Mouse (Mus musculus) heart, embryonic 11.5 days (tissue): ENCODE data around the gene Gm13090. TPM values are rescaled to one million over a fixed set of nuclear protein-coding genes. Genes with fewer than 3 reads are reported as not detected.

Source experiments
- ATAC-seq: fragments of 200-750 bp; cut with Nextera tagmentation; replicated peaks from 2 replicates; pipeline ENCODE4 v1.8.0; 2017; ENCODE audit warnings: moderate library complexity; ENCODE audit not compliant: insufficient number of reproducible peaks, low FRiP score, low TSS enrichment
- H3K27ac ChIP-seq: fragments of 300-500 bp; sonication (generic); 2 replicates; pipeline ENCODE4 v1.5.1; 2014; ENCODE audit warnings: mild to moderate bottlenecking, low read depth, low read length
- H3K27me3 ChIP-seq: fragments of 300-500 bp; sonication (generic); 2 replicates; pipeline ENCODE4 v1.6.1; 2014; ENCODE audit warnings: mild to moderate bottlenecking, low read length, mixed read lengths; ENCODE audit not compliant: control insufficient read depth, insufficient read depth
- H3K36me3 ChIP-seq: fragments of 300-500 bp; sonication (generic); 2 replicates; pipeline ENCODE4 v1.6.1; 2014; ENCODE audit warnings: mild to moderate bottlenecking, low read length, moderate library complexity, mixed read lengths; ENCODE audit not compliant: control insufficient read depth, insufficient read depth
- H3K4me1 ChIP-seq: fragments of 300-500 bp; sonication (generic); 2 replicates; pipeline ENCODE4 v1.6.1; 2014; ENCODE audit warnings: low read length; ENCODE audit not compliant: control insufficient read depth, insufficient read depth
- H3K4me2 ChIP-seq: fragments of 300-500 bp; sonication (generic); 2 replicates; pipeline ENCODE4 v1.6.1; 2014; ENCODE audit warnings: mild to moderate bottlenecking, moderate library complexity
- H3K4me3 ChIP-seq: fragments of 300-500 bp; sonication (generic); 2 replicates; pipeline ENCODE4 v1.5.1; 2014; ENCODE audit warnings: low read depth, low read length
- H3K9ac ChIP-seq: fragments of 300-500 bp; sonication (generic); 2 replicates; pipeline ENCODE4 v1.6.1; 2014; ENCODE audit warnings: mild to moderate bottlenecking, low read depth, low read length, moderate library complexity
- H3K9me3 ChIP-seq: fragments of 300-500 bp; sonication (generic); replicated peaks from 2 replicates; pipeline ENCODE4 v1.6.1; 2016; ENCODE audit warnings: low read length; ENCODE audit not compliant: control insufficient read depth
- WGBS: fragments of 180-500 bp; shearing (Covaris S2); extraction: QIAGEN DNeasy Blood & Tissue Kit; methylation state at CpG from one replicate; pipeline ENCODE4 v1.1.7; 2014; ENCODE audit not compliant: insufficient replicate concordance; 5-methylcytosine and 5-hydroxymethylcytosine counted together
- polyA plus RNA-seq: library from polyadenylated mRNA; unstranded; fragments of >200 nt; fragmentation: Nextera tagmentation; extraction: Ambion mirVana; gene quantifications from 2 replicates; pipeline ENCODE4 v1.2.1, GENCODE M21; 2014

Gm13090 gene
- polyA plus RNA-seq, 1 experiment from 2014 or later: 0.21 TPM

DNA sequence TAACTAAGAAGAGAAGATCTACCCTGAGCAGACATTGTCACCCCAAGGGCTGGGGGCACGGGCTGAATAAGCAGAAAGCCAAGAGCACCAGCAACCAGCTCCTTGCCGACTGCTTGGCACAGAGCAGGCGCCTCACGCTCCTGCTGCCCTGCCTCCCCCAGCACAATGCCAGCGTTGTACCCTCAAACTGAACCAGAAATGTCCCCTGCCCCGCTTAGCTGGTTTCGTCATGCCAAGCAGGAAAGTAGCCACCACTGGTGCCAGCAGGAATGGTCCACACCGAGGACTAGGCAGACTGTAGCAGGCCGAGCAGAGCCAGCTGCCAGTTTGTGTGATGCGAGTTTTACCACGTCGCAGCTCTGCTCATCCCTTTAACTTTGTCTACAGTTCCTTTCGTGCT is 7.4 kb upstream of the Gm13090 start:
- Histone ChIP-seq H3K4me3 (no peak overlapping the region), H3K36me3 (peaks cover 14% of the 10 kb centered on the region), H3K27me3 (no peaks in the 10 kb centered on the region), H3K27ac (no peak overlapping the region), H3K9ac (no peak overlapping the region), H3K9me3 (no peaks in the 10 kb centered on the region), H3K4me2 (no peak overlapping the region), H3K4me1 (peaks cover 17% of the 10 kb centered on the region)
- WGBS: 86% methylated on average over 13 of the region's 13 CpGs
- no peak for ATAC-seq

DNA sequence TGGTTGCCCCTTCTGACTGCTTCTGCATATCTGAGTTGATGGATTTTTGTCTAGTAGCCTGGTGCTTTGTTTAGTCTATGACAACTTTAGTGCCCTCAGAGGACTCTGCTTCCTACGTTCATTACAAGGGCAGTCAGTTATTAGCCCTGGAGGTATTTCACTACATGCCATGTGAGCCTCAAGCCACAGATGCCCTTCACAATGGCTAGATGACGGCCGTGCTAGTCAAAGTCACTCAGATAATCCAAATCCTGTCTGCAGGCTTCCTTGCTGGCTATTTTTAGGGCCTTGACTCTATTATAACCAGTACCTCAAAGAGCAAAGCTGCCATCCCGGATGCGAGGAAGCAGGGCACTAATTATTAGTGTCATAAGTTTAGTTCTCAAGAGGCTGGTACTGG is 6.3 kb upstream of the Gm13090 start:
- Histone ChIP-seq H3K27me3 (no peaks in the 10 kb centered on the region), H3K36me3 (peaks cover 15% of the 10 kb centered on the region; the same call in 1 of the 2 replicates), H3K9me3 (no peaks in the 10 kb centered on the region), H3K4me2 (no peak overlapping the region), H3K4me3 (no peak overlapping the region), H3K9ac (no peak overlapping the region), H3K4me1 (peaks cover 17% of the 10 kb centered on the region), H3K27ac (peak overlapping the region; percentile 50)
- no peak for ATAC-seq
- 45% methylated on average over 5 of the region's 5 CpGs for WGBS

DNA sequence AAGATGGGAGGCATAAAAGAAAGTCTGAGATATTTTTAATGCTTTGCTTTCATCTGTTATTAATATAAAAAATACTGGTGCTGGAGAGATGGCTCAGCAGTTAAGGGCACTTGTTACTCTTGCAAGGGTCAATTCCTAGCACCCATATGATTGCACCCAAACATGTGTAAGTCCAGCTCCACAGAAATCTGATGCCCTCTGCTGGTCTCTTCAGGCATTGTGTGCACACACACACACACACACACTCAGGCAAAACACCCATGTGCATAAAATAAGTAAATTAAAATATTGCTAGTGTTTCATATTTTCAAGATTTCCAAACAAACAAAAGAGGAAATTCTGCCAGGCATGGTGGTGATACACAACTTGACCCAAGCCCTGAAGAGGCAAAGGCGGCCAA is 2.0 kb upstream of the Gm13090 start:
- no peak overlapping the region for H3K4me2 ChIP-seq
- no peak for ATAC-seq
- no peak overlapping the region for H3K4me3 ChIP-seq
- WGBS: 75% methylated on average over 1 of the region's 1 CpGs
- H3K9ac ChIP-seq: no peak overlapping the region
- no peaks in the 10 kb centered on the region for H3K9me3 ChIP-seq
- no peak overlapping the region for H3K27ac ChIP-seq
- H3K36me3 ChIP-seq: peaks cover 10% of the 10 kb centered on the region; the same call in 1 of the 2 replicates
- H3K4me1 ChIP-seq: peaks cover 35% of the 10 kb centered on the region
- H3K27me3 ChIP-seq: no peaks in the 10 kb centered on the region

DNA sequence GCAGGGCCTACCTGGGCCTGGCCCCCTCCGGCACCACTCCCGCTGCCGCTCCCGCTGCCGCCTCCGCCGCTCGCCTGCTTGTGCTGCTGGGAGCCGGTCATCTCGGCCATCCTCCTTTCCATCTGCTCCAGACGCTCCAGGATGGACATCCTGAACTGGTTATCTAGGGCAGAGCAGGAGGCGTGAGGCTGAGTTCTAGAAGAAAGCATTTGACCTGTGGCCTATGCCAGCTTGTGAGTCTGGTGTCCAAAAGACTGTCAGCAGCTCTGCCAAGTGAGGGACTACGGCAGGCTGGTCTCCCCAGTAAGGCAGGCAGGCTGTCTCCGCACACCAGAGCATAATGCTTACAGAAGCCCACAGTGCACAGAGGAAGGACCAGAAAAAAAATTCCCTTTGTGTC is 551 bp upstream of the Gm13090 start:
- H3K27me3 ChIP-seq: no peaks in the 10 kb centered on the region
- peaks cover 29% of the 10 kb centered on the region for H3K4me1 ChIP-seq
- H3K27ac ChIP-seq: no peak overlapping the region; the same call in 1 of the 2 replicates
- no peaks in the 10 kb centered on the region for H3K9me3 ChIP-seq
- 84% methylated on average over 14 of the region's 14 CpGs for WGBS
- no peak overlapping the region for H3K9ac ChIP-seq
- H3K4me2 ChIP-seq: no peak overlapping the region
- ATAC-seq: no peak
- no peak overlapping the region for H3K4me3 ChIP-seq
- peaks cover 10% of the 10 kb centered on the region; the same call in 1 of the 2 replicates for H3K36me3 ChIP-seq

DNA sequence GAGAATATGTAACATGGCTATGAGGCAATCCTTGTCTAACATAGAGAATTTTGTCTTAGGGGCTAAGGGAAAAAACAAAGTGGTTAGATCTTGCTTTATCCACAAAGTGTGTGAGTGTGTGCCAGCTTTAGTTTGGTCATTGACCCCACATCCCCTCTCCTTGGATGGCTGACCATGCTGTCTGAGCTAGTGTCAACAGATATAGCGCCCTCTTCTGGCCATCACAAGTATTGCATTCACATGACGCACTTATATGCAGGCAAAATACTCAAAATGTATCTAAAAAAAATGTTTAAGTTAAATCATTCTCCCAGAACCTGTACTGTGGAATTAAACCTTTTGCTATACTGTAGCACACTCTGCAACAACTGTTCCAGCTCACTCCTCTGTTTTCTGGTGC is 5.8 kb downstream of the Gm13090 start:
- peak overlapping the region; percentile 20; the same call in 1 of the 2 replicates for H3K4me2 ChIP-seq
- no peak for ATAC-seq
- WGBS: 35% methylated on average over 2 of the region's 2 CpGs
- H3K4me1 ChIP-seq: peaks cover 38% of the 10 kb centered on the region
- H3K27me3 ChIP-seq: no peaks in the 10 kb centered on the region
- H3K4me3 ChIP-seq: no peak overlapping the region
- peak overlapping the region; percentile 96 for H3K27ac ChIP-seq
- peak overlapping the region; percentile 2; the same call in 1 of the 2 replicates for H3K9ac ChIP-seq
- no peaks in the 10 kb centered on the region for H3K36me3 ChIP-seq
- H3K9me3 ChIP-seq: no peaks in the 10 kb centered on the region

DNA sequence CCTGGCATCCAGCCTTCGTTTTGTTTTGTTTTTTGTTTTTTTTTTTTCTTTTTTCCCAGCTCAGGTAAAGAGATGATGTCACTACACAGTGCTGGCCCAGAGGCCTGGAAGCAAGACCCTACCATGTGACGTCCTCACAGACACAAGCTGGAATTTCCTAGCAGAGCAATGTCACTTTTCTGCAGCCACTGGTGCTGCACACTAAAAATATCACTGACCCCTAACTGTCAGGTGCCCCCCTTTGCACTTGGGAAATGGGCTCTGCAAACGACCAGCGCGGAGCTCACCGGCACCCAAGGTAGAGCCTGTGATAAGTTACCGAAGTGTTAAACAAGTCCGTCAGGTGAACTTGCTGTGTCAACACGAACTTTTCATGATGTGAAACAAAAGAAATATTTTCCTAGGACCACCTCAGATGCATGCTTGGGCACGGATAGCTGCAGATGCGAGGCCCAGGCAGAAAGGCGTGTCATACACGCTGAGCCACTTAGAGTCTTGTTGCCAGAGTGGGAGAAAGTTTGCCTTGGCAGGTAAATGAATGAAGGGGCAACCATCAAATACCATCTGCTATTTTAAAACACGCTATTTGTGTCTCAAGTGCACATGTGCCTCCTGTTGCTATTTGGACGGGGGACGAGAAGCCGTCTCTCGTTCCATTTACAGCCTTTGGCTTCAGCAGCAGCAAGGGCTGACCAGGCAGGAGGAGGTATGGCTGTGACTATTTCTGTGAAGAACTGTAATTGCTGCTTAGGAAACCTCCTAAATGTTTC is 7.1 kb downstream of the Gm13090 start:
- ATAC-seq: no peak
- Histone ChIP-seq H3K27me3 (no peaks in the 10 kb centered on the region), H3K9me3 (no peaks in the 10 kb centered on the region), H3K4me1 (peaks cover 32% of the 10 kb centered on the region), H3K4me3 (peak overlapping the region; percentile 4), H3K9ac (peak overlapping the region; percentile 54; the same call in 1 of the 2 replicates), H3K4me2 (peak overlapping the region; percentile 49), H3K27ac (peak overlapping the region; percentile 96), H3K36me3 (no peaks in the 10 kb centered on the region)
- WGBS: 49% methylated on average over 18 of the region's 18 CpGs

DNA sequence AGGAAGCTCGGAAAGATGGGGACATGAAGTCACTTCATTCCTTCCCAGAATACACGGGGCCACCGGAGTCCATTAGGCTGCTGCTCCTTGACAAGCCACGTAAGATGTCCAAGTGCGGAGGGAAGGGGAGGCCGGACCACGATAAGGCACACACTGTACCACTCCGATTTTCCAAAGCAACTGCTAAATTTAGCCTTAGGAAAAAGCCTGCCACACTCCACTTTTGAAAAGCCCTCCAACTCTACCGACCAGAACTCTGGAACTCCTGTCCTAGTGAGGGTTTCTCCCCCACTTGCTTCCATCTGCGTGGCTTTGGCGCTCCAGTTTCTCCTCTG is 7.7 kb downstream of the Gm13090 start:
- Histone ChIP-seq H3K4me1 (peaks cover 28% of the 10 kb centered on the region), H3K27ac (peak overlapping the region; percentile 96), H3K4me3 (peak overlapping the region; percentile 4; the same call in 1 of the 2 replicates), H3K4me2 (peak overlapping the region; percentile 49), H3K9me3 (no peaks in the 10 kb centered on the region), H3K27me3 (no peaks in the 10 kb centered on the region), H3K9ac (peak overlapping the region; percentile 54), H3K36me3 (no peaks in the 10 kb centered on the region)
- 48% methylated on average over 11 of the region's 11 CpGs for WGBS
- ATAC-seq: no peak

DNA sequence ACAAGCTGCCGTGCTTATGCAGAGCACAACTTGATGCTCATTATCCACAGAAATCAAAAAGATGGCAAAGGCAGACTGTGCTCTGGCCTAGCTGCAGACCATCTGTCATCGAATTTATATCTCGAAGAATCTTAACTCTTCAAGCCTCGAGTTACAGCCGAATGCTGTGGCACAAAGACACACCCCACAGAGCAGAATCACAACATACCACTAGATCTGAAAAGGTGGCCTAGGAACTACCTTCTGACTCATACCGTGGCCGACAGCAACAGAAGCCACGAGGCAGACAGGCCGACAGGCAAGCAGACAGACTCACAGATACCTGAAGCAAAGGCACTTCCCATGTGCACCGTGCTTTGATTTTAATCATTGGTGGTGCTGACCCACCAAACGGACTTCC is 14.3 kb downstream of the Gm13090 start:
- WGBS: 69% methylated on average over 11 of the region's 11 CpGs
- Histone ChIP-seq H3K9ac (peak overlapping the region; percentile 29), H3K27me3 (peaks cover 8% of the 10 kb centered on the region), H3K27ac (peak overlapping the region; percentile 73), H3K9me3 (no peaks in the 10 kb centered on the region), H3K4me2 (peak overlapping the region; percentile 52), H3K36me3 (no peaks in the 10 kb centered on the region), H3K4me3 (no peak overlapping the region), H3K4me1 (peaks cover 31% of the 10 kb centered on the region)
- no peak for ATAC-seq

DNA sequence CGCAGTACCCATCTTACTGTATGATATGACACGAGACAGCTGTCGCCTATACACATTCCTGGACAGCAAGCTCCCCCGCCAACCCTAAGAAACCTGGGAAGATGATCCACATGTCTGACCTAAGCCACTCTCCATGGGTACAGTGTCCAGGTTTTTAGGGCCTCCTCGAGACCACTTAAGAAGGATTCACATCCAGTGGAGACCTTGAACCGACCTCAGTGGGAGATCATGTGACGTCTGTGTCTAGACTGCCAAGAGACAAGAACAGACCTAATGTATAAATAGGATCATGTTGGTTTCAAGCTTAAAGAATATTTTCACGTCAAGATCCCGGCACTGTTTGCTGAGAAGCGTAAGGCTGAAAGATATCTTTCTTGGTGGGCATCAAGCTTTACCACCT is 14.8 kb downstream of the Gm13090 start:
- H3K9ac ChIP-seq: peak overlapping the region; percentile 36
- peak overlapping the region; percentile 73 for H3K27ac ChIP-seq
- H3K4me1 ChIP-seq: peaks cover 26% of the 10 kb centered on the region
- peak overlapping the region; percentile 15; the same call in 1 of the 2 replicates for H3K4me3 ChIP-seq
- H3K36me3 ChIP-seq: no peaks in the 10 kb centered on the region
- peaks cover 11% of the 10 kb centered on the region for H3K27me3 ChIP-seq
- H3K9me3 ChIP-seq: no peaks in the 10 kb centered on the region
- 61% methylated on average over 10 of the region's 10 CpGs for WGBS
- H3K4me2 ChIP-seq: peak overlapping the region; percentile 52
- ATAC-seq: no peak
